Mouse (Mus musculus): ENCODE measurements around the gene Slc22a15. TPM values are rescaled to one million over a fixed set of nuclear protein-coding genes. Genes with fewer than 3 reads are reported as not detected.

Gene Slc22a15
- polyA plus RNA-seq, 1 experiment from 2014 or later: 4.5 TPM

DNA sequence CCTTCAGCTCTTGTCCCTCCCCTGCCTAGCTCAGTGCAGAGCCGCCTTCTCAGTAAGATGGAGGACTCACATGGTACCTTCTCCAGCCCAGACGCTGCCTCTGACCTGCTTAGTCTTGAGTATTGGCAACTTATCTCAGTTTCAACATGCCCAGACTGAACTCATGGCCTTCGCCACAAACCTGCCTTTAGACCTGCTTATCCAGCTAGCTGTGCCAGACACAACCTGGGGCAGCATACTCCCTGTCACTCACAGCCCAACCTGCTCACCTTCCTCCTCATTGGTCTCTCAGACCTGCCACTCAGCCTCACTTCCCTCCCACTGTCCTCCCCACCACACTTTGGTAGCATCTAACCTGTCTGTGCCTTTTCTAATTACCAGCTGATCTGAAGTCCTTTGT is 108.2 kb downstream of the Slc22a15 start:
- Histone ChIP-seq H3K9me3 (ENCODE audit: low read length) (no peaks in the 10 kb centered on the region), H3K27me3 (replicated peaks; ENCODE audit: insufficient read depth, low read length) (no peaks in the 10 kb centered on the region), H3K4me2 (replicated peaks; ENCODE audit: low read depth, low read length) (no peak overlapping the region), H3K4me1 (ENCODE audit: insufficient read depth, low read depth, low read length) (no peaks in the 10 kb centered on the region), H3K27ac (ENCODE audit: low read length) (no peak overlapping the region), H3K4me3 (ENCODE audit: low read depth, low read length) (no peak overlapping the region), H3K9ac (replicated peaks; ENCODE audit: low read depth) (no peak overlapping the region), H3K36me3 (ENCODE audit: insufficient read depth, low read length) (no peaks in the 10 kb centered on the region)
- DNase-seq (ENCODE audit: low spot score) (no peak), ATAC-seq (no peak)
- TF ChIP-seq EP300 (IDR thresholded peaks at IDR 0.05): no peak
- no peak for TF ChIP-seq CTCF (IDR thresholded peaks at IDR 0.05)
- 88% methylated on average over 3 of the region's 3 CpGs for WGBS

DNA sequence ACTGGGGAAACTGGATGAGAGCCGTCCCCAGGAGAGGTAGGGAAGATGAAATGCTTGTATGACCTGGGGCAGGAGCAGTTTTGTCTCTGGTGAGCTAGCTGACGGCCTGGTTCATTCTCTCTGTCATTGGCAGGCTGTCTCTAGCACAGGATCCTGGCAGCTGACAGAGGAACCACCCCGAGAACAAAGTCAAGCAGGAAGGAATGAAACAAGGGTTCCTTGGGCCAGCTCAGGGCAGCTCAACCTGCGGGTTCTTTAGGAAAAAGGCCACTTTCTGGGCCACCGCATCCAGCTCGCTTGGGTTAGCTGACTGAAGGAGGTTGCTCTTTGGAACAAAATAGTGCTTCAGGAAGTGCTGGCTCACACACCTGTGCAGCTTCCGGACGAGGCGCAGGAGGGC is 109.5 kb downstream of the Slc22a15 start:
- H3K9me3 ChIP-seq (ENCODE audit: low read length): no peaks in the 10 kb centered on the region
- H3K27ac ChIP-seq (ENCODE audit: low read length): no peak overlapping the region
- no peaks in the 10 kb centered on the region for H3K27me3 ChIP-seq (replicated peaks; ENCODE audit: insufficient read depth, low read length)
- TF ChIP-seq CTCF (IDR thresholded peaks at IDR 0.05): no peak
- TF ChIP-seq EP300 (IDR thresholded peaks at IDR 0.05): no peak
- no peaks in the 10 kb centered on the region for H3K36me3 ChIP-seq (ENCODE audit: insufficient read depth, low read length)
- DNase-seq (ENCODE audit: low spot score) (no peak), ATAC-seq (no peak)
- no peaks in the 10 kb centered on the region for H3K4me1 ChIP-seq (ENCODE audit: insufficient read depth, low read depth, low read length)
- H3K9ac ChIP-seq (replicated peaks; ENCODE audit: low read depth): no peak overlapping the region
- H3K4me3 ChIP-seq (ENCODE audit: low read depth, low read length): no peak overlapping the region
- 72% methylated on average over 9 of the region's 9 CpGs for WGBS
- no peak overlapping the region for H3K4me2 ChIP-seq (replicated peaks; ENCODE audit: low read depth, low read length)

DNA sequence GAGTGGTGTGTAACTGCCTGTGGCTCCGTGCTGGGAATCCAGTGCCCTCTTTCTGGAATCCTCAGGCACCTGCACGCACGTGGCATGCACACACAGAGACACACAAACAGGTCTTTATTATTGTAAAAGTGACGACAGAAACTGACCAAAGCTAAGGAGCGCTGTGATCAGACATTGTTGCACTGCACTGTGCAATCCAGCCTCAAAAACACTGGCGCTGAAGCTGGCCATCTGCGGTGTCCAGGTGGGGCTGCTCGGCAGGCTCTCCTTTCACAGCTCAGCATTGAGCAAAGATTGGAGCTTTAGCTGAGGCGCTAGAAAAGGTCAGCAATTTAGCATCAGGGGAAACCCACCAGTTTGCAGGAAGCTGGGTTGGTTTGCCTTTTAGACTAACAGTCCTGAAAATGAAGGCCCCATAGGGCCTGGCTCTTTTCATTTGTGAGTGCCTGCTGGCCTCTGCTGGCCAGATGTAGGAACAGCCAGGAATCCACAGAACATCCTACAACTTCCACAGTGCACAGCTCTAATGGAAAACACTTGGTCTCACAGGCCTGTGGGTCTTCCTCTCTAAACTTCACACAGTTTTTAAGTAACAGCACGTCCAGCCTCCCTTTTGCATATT is 111.8 kb downstream of the Slc22a15 start:
- Histone ChIP-seq H3K27ac (ENCODE audit: low read length) (no peak overlapping the region), H3K4me1 (ENCODE audit: insufficient read depth, low read depth, low read length) (no peaks in the 10 kb centered on the region), H3K4me3 (ENCODE audit: low read depth, low read length) (no peak overlapping the region), H3K36me3 (ENCODE audit: insufficient read depth, low read length) (no peaks in the 10 kb centered on the region), H3K27me3 (replicated peaks; ENCODE audit: insufficient read depth, low read length) (no peaks in the 10 kb centered on the region), H3K9me3 (ENCODE audit: low read length) (no peaks in the 10 kb centered on the region), H3K9ac (replicated peaks; ENCODE audit: low read depth) (no peak overlapping the region), H3K4me2 (replicated peaks; ENCODE audit: low read depth, low read length) (no peak overlapping the region)
- TF ChIP-seq CTCF (IDR thresholded peaks at IDR 0.05): peak; percentile 91
- TF ChIP-seq EP300 (IDR thresholded peaks at IDR 0.05): no peak
- 66% methylated on average over 10 of the region's 10 CpGs for WGBS
- DNase-seq (ENCODE audit: low spot score): peak; percentile 81
- ATAC-seq: peak; percentile 78

DNA sequence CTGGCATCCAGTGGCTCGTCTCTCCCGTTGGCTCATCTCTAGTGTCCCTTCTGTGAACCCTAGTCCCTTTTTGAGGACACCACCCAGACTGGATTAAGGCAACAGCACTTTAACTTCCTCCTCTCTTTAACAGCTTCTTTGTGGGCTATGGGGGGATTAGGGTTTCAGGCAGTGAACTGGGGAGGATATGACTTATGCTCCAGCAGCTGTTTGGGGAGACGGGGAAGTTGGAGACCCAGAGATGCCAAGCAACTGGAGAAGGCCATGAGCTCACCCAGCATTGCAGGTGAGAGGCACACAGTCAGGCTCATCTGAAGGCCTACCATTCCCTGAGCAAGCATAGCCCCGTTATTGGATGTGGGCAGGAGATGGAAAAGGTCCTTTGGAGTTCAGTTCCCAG is 112.3 kb downstream of the Slc22a15 start:
- no peak overlapping the region for H3K27ac ChIP-seq (ENCODE audit: low read length)
- 74% methylated on average over 4 of the region's 4 CpGs for whole genome bisulfite sequencing

DNA sequence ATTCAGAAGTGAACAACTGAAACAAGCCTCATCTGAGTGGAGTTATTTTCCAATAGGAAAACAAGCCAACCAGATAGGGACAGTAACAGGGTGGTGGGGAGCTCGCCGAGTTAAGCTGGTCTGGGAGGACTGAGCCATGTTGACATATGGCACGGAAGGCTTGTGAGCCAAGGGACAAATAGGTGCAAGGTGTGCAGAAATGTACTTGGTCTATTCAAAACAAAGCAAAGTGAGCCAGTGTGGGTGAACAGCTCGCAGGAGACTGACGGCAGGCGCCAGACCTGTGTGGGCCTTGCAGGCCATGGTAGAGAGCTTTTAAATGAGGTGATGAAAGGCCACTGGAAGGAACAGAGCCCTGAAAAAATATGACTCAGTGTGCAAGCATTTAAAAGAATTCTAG is 116.6 kb downstream of the Slc22a15 start:
- Histone ChIP-seq H3K4me1 (ENCODE audit: insufficient read depth, low read depth, low read length) (peaks cover 8% of the 10 kb centered on the region; the same call in 1 of the 2 replicates), H3K27me3 (replicated peaks; ENCODE audit: insufficient read depth, low read length) (no peaks in the 10 kb centered on the region), H3K4me2 (replicated peaks; ENCODE audit: low read depth, low read length) (no peak overlapping the region), H3K9ac (replicated peaks; ENCODE audit: low read depth) (no peak overlapping the region), H3K27ac (ENCODE audit: low read length) (no peak overlapping the region), H3K36me3 (ENCODE audit: insufficient read depth, low read length) (no peaks in the 10 kb centered on the region), H3K4me3 (ENCODE audit: low read depth, low read length) (no peak overlapping the region), H3K9me3 (ENCODE audit: low read length) (no peaks in the 10 kb centered on the region)
- DNase-seq (ENCODE audit: low spot score) (no peak), ATAC-seq (no peak)
- WGBS: 84% methylated on average over 6 of the region's 6 CpGs
- TF ChIP-seq EP300 (IDR thresholded peaks at IDR 0.05) (no peak), CTCF (IDR thresholded peaks at IDR 0.05) (no peak)

More for the DNA sequence above, 112.3 kb downstream of the Slc22a15 start:
- no peak overlapping the region for H3K4me2 ChIP-seq (replicated peaks; ENCODE audit: low read depth, low read length)
- H3K4me3 ChIP-seq (ENCODE audit: low read depth, low read length): no peak overlapping the region
- H3K27me3 ChIP-seq (replicated peaks; ENCODE audit: insufficient read depth, low read length): no peaks in the 10 kb centered on the region
- no peaks in the 10 kb centered on the region for H3K9me3 ChIP-seq (ENCODE audit: low read length)
- H3K4me1 ChIP-seq (ENCODE audit: insufficient read depth, low read depth, low read length): no peaks in the 10 kb centered on the region
- no peak for TF ChIP-seq EP300 (IDR thresholded peaks at IDR 0.05)
- TF ChIP-seq CTCF (IDR thresholded peaks at IDR 0.05): no peak
- ATAC-seq (no peak), DNase-seq (ENCODE audit: low spot score) (no peak)
- H3K36me3 ChIP-seq (ENCODE audit: insufficient read depth, low read length): no peaks in the 10 kb centered on the region
- H3K9ac ChIP-seq (replicated peaks; ENCODE audit: low read depth): no peak overlapping the region

DNA sequence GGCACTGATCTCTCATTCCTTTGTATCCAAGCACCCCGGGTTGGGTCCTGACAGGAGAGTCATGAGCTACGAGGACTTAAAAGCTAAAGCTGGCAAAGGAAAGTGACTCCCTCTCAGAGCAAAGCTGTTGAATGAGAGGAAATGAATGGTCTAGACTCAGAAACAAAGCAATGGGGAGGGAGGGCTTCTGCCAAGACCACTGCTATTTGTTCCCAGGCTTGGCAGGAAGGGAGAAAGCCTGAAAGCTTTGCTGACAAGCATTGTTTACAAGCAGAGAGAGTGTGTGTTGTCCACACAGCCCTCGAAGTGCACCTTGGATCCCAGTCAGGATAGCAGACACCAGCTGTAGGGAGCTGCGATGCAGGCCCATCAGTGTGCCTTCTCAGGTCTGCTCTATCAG is 117.3 kb downstream of the Slc22a15 start:
- DNase-seq (ENCODE audit: low spot score) (peak; percentile 60), ATAC-seq (peak; percentile 39; the same call in 1 of the 2 replicates)
- H3K9ac ChIP-seq (replicated peaks; ENCODE audit: low read depth): no peak overlapping the region
- 14% methylated on average over 4 of the region's 4 CpGs for WGBS
- no peak overlapping the region for H3K4me2 ChIP-seq (replicated peaks; ENCODE audit: low read depth, low read length)
- TF ChIP-seq CTCF (IDR thresholded peaks at IDR 0.05): no peak
- TF ChIP-seq EP300 (IDR thresholded peaks at IDR 0.05): no peak
- no peaks in the 10 kb centered on the region for H3K27me3 ChIP-seq (replicated peaks; ENCODE audit: insufficient read depth, low read length)
- peaks cover 8% of the 10 kb centered on the region; the same call in 1 of the 2 replicates for H3K4me1 ChIP-seq (ENCODE audit: insufficient read depth, low read depth, low read length)
- no peak overlapping the region for H3K4me3 ChIP-seq (ENCODE audit: low read depth, low read length)
- no peak overlapping the region for H3K27ac ChIP-seq (ENCODE audit: low read length)
- H3K36me3 ChIP-seq (ENCODE audit: insufficient read depth, low read length): no peaks in the 10 kb centered on the region
- no peaks in the 10 kb centered on the region for H3K9me3 ChIP-seq (ENCODE audit: low read length)
